Mouse (Mus musculus): ENCODE data around the gene Pkp4. TPM values are rescaled to one million over a fixed set of nuclear protein-coding genes. Genes with fewer than 3 reads are reported as not detected.

Gene Pkp4
- total and polyA plus RNA-seq, 3 experiments, result not detected

DNA sequence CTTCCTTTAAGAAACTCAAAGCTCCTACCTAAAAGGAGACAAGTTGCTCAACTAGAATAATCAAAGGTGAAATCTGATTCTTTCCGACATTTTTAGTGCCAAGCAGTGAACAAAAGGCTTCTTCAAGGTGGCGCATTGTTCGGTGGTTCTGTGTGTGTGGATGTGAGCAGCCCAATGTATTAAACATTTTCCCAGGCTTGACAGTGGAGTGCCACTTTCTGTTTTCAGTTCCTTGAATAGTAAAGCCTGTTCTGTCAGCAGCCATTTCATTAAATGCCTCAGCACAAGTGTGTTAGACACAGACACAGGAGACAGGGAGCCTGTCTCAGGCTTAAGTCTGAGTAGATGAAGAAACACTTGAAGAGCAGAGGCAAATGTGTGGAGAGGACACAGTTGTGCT, 39.9 kb downstream of the Pkp4 start:
- H3K4me1 ChIP-seq (ENCODE audit: control insufficient read depth in 1 of 2, insufficient read depth in 2 of 2, low read length in 2 of 2), result no peaks in the 10 kb centered on the region
- no peak for DNase-seq (ENCODE audit: low read depth, low spot score)
- TF ChIP-seq MAFK (IDR thresholded peaks at IDR 0.05; ENCODE audit: borderline replicate concordance, low read depth, low read length), result no peak
- TF ChIP-seq POLR2AphosphoS5 (IDR thresholded peaks at IDR 0.05; ENCODE audit: borderline replicate concordance, low read depth, low read length), result no peak
- TF ChIP-seq MYB (IDR thresholded peaks at IDR 0.05; ENCODE audit: low read depth, low read length), result no peak
- TF ChIP-seq HCFC1 (IDR thresholded peaks at IDR 0.05; ENCODE audit: low read depth, low read length), result no peak
- no peak for TF ChIP-seq UBTF (IDR thresholded peaks at IDR 0.05; ENCODE audit: borderline replicate concordance, insufficient read depth, low read depth, low read length)
- no peak for TF ChIP-seq CHD1 (IDR thresholded peaks at IDR 0.05; ENCODE audit: low read depth, low read length)
- TF ChIP-seq SMC3 (IDR thresholded peaks at IDR 0.05; ENCODE audit: low read depth, low read length), result no peak
- no peak for TF ChIP-seq TAL1 (IDR thresholded peaks at IDR 0.05; ENCODE audit: low read length)
- TF ChIP-seq ZNF384 (IDR thresholded peaks at IDR 0.05; ENCODE audit: low read depth, low read length), result no peak
- no peak for TF ChIP-seq ZMIZ1 (IDR thresholded peaks at IDR 0.05; ENCODE audit: low read depth, low read length)
- TF ChIP-seq MAX (IDR thresholded peaks at IDR 0.05; ENCODE audit: low read length), result no peak

DNA sequence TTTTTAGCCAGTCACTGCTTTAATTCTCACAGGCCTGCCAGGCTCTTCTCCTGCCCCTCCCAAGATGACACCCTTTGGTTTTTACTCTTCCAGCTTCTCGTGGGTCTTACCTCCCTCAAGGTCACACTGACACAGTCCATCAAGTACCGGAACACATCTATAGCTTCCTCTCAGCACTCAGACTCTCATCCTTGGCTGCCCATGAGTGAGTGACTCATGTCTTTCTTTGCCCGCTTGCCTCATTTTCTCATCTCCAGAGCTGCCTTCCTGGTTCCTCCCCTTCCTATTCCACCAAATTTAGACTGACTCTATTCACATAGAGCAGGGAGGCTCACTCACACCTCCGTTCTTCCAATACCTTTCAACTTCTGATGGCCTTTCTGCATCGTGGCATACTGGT, 42.3 kb downstream of the Pkp4 start:
- DNase-seq (ENCODE audit: low read depth, low spot score), result no peak
- H3K27ac ChIP-seq (ENCODE audit: control insufficient read depth, low read depth, low read length), result no peak overlapping the region
- no peaks in the 10 kb centered on the region for H3K9me3 ChIP-seq (replicated peaks; ENCODE audit: insufficient read depth, low read length)

More for the DNA sequence above, 39.9 kb downstream of the Pkp4 start:
- Histone ChIP-seq H3K9me3 (replicated peaks; ENCODE audit: insufficient read depth, low read length) (no peaks in the 10 kb centered on the region), H3K27me3 (ENCODE audit: control insufficient read depth in 1 of 2, insufficient read depth in 2 of 2, low read length in 2 of 2) (no peaks in the 10 kb centered on the region), H3K27ac (ENCODE audit: control insufficient read depth, low read depth, low read length) (no peak overlapping the region), H3K36me3 (ENCODE audit: control insufficient read depth in 1 of 2, insufficient read depth in 2 of 2, low read length in 2 of 2) (no peaks in the 10 kb centered on the region), H3K4me3 (ENCODE audit: control insufficient read depth in 1 of 2, insufficient read depth in 1 of 2, low read depth in 2 of 2, low read length in 2 of 2) (no peak overlapping the region), H3K79me2 (ENCODE audit: control insufficient read depth, insufficient read depth, low read length, poor library complexity) (no peaks in the 10 kb centered on the region), H3K9ac (ENCODE audit: control insufficient read depth, low read depth, low read length, poor library complexity, severe bottlenecking) (no peak overlapping the region)

More for the DNA sequence above, 42.3 kb downstream of the Pkp4 start:
- Histone ChIP-seq H3K27me3 (ENCODE audit: control insufficient read depth in 1 of 2, insufficient read depth in 2 of 2, low read length in 2 of 2) (no peaks in the 10 kb centered on the region), H3K4me3 (ENCODE audit: control insufficient read depth in 1 of 2, insufficient read depth in 1 of 2, low read depth in 2 of 2, low read length in 2 of 2) (no peak overlapping the region), H3K4me1 (ENCODE audit: control insufficient read depth in 1 of 2, insufficient read depth in 2 of 2, low read length in 2 of 2) (no peaks in the 10 kb centered on the region), H3K79me2 (ENCODE audit: control insufficient read depth, insufficient read depth, low read length, poor library complexity) (no peaks in the 10 kb centered on the region), H3K36me3 (ENCODE audit: control insufficient read depth in 1 of 2, insufficient read depth in 2 of 2, low read length in 2 of 2) (no peaks in the 10 kb centered on the region), H3K9ac (ENCODE audit: control insufficient read depth, low read depth, low read length, poor library complexity, severe bottlenecking) (no peak overlapping the region)
- no peak for TF ChIP-seq ZNF384 (IDR thresholded peaks at IDR 0.05; ENCODE audit: low read depth, low read length)
- no peak for TF ChIP-seq ELF1 (IDR thresholded peaks at IDR 0.05; ENCODE audit: low read depth, low read length)
- no peak for TF ChIP-seq E2F4 (IDR thresholded peaks at IDR 0.05; ENCODE audit: borderline replicate concordance, low read depth, low read length)
- TF ChIP-seq MEF2A (IDR thresholded peaks at IDR 0.05; ENCODE audit: extremely low read depth, insufficient replicate concordance, low read depth, low read length, poor library complexity, severe bottlenecking), result no peak
- TF ChIP-seq SIN3A (IDR thresholded peaks at IDR 0.05; ENCODE audit: low read length), result no peak
- TF ChIP-seq ZC3H11A (IDR thresholded peaks at IDR 0.05; ENCODE audit: low read depth, low read length), result no peak
- no peak for TF ChIP-seq NELFE (IDR thresholded peaks at IDR 0.05; ENCODE audit: low read depth, low read length)
- TF ChIP-seq MYB (IDR thresholded peaks at IDR 0.05; ENCODE audit: low read depth, low read length), result no peak
- TF ChIP-seq MXI1 (IDR thresholded peaks at IDR 0.05; ENCODE audit: low read depth, low read length), result no peak
- TF ChIP-seq EP300 (IDR thresholded peaks at IDR 0.05; ENCODE audit: low read depth in 1 of 2, low read length in 2 of 2), result no peak
- no peak for TF ChIP-seq NRF1 (IDR thresholded peaks at IDR 0.05; ENCODE audit: insufficient read depth, low read depth, low read length, poor library complexity, severe bottlenecking)
- TF ChIP-seq KAT2A (conservative IDR thresholded peaks at IDR 0.05; ENCODE audit: low read depth, low read length), result no peak
- TF ChIP-seq TAL1 (IDR thresholded peaks at IDR 0.05; ENCODE audit: low read length), result no peak
- TF ChIP-seq SMC3 (IDR thresholded peaks at IDR 0.05; ENCODE audit: low read depth, low read length), result no peak
- TF ChIP-seq UBTF (IDR thresholded peaks at IDR 0.05; ENCODE audit: borderline replicate concordance, insufficient read depth, low read depth, low read length), result no peak
- no peak for TF ChIP-seq HCFC1 (IDR thresholded peaks at IDR 0.05; ENCODE audit: low read depth, low read length)
- no peak for TF ChIP-seq CTCF (IDR thresholded peaks at IDR 0.05 in 2 of 3, conservative IDR thresholded peaks at IDR 0.05 in 1 of 3; ENCODE audit: control insufficient read depth in 1 of 3, insufficient read depth in 1 of 3, low read depth in 2 of 3, low read length in 3 of 3, poor library complexity in 1 of 3, severe bottlenecking in 1 of 3)
